Mouse (Mus musculus) adrenal gland, adult 8-10 months (tissue): ENCODE results near the gene D13Ertd608e. TPM values are rescaled to one million over a fixed set of nuclear protein-coding genes. Genes with fewer than 3 reads are reported as not detected.
"Not testable (repeated sequence)": the region's sequence is repeated elsewhere in the genome, so short reads cannot be mapped to it uniquely, and the experiment has no call there.

ENCODE experiments used
- DNase-seq: peaks from one replicate; pipeline ENCODE4 v3.0.0; 2022
- total RNA-seq, 4 experiments: library from RNA; stranded (reverse); gene quantifications; 2 replicates each; pipeline ENCODE4 v1.2.4; 2022

D13Ertd608e gene
- total RNA-seq = not detected

DNA sequence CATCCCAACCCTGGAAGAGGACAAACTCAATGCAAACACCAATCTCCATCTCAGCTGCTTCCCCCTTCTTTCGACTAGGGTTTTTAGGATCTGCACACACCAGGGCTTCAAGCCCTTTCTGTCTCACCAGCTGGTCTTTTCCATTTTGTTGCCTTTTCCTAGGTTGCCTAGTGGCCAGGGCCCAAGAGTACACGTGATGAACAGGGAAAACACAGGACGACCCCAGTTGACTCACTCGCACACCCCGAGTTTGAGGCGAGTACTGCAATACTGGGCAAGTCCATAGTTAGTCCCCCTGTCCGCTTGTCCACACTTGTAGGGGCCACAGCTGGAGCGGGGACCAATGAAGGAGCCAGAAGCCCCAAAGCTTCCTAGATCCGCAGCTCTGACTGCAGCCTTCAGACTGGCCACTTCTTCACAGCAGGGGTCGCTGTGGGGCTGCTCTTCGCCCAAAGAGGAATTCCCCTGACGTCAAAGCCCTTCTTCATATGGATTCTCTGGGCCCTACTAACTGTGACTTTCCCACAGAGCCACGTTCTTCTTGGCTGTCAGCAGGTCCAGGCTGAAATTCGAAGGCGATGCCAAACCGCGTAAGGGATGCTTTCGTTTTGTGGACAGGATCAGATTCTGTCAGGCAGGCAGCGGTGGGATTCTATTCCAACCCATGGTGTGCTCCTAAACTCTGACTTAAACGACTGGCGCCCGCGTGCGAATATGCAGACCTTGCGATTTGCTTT, at the start of gene D13Ertd608e:
Gene D13Ertd608e, plus strand, starts transcription at position 687 of the 737 bp plus-strand sequence.
- peak; percentile 17 for DNase-seq

DNA sequence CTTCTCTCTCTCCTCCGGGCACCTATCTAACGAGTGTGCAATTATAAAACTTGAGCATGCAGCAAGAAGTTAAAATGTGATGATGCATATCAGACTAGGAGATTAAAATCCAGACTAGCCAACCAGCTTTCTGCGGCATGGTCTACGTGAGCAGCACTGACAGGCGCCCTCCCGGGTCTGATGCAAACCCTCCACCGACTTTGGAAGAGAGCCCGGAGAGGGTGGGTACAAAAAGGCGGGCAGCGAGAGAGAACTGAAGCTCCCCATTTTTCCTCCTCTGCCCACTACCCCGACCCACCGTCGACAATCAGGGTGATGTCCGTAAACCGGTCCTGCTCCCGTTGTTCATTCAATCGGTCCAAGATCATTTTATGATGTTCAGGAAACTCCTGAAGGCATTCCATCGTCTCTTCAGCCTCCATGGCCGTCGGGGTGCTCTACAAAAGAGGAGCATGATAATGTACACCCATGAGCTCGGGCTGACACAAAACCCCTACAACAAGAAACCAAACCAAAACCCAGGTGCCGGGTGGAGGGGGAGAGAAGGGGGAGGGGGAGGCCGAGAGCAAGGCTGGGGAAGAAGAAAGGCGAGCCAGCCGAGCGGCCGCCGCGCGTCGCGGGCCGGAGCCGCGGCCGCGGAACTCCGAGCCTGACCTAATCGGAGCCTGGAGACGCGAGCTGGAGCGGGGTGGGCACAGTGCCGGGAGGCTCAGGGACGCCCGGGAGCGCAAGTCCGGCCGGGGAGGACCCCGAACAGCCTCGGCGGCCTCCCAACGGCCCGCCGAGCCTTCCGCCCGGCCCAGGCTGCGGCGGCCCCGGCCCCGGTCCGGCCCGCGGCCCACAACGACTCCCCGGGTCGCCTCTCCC, 45.7 kb upstream of the D13Ertd608e start:
- peak; percentile 60 for DNase-seq

DNA sequence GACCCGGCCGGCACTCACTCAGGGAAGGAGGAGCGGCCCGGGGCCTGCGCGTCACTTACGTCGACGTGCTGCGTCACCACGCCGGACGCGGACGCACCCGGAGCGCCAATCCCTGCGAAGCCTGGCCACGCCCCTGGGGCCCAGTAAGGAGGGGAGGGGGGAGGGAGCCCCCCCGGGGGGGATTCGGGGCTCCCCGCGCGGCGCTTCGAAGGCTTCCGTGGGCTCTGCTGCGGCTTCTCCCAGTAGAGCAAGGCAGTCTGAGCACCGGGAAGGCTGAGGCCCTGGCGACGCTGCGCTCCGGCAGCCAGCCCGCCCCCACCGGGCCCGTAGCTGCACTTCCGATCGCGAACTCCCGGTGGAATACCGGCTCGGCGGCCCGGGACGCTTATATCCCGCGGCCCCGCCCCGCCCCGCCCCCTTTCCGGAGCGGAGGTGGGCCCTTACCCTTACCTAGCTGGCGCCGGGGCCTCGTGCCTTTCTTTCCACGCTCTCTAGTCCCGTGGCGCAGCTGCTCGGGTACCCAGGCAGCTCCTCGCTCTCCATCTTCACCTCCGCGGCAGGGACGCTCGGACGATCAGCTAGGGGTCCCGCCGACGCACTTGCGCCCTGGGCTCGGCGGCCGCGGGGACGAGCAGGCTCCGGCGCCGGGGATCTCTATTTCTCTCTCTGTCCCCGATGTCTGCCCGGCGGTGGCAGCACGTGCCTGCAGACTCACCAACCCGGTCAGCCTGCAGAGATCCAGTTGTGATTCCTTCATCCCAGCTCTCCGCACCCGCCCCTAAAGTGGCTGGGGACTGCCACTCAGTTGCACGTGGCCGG, 44.8 kb upstream of the D13Ertd608e start, which contains the start of gene Zfp131:
Gene Zfp131, minus strand, starts transcription at position 129 of the 819 bp plus-strand sequence.
- peak; percentile 91 for DNase-seq

DNA sequence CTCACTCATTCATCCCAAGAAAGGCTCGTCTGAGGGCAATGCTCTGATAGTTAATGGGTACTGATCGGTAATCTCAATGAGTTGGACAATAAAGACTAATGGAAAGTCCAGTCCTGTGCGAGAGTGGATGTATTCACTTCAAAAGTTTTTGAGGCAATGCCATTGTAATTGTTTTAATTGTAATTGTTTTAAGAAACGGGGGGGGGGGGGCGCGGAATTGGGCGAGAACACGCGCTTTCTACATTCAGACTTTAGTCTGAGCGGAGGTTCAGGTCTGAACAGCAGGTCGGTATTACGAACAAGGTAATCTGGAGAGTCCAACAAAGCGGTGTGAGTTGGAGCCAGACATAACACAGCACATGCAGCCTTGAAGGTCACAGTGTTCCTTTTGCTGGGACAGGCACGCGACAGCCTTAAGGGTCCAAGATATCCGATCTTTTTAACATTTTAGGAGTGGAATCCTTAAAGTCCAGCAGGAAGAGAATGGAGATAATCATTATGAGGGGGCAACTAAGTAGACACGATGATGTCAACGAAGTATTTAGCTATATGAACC, 44.1 kb upstream of the D13Ertd608e start:
- no peak for DNase-seq

DNA sequence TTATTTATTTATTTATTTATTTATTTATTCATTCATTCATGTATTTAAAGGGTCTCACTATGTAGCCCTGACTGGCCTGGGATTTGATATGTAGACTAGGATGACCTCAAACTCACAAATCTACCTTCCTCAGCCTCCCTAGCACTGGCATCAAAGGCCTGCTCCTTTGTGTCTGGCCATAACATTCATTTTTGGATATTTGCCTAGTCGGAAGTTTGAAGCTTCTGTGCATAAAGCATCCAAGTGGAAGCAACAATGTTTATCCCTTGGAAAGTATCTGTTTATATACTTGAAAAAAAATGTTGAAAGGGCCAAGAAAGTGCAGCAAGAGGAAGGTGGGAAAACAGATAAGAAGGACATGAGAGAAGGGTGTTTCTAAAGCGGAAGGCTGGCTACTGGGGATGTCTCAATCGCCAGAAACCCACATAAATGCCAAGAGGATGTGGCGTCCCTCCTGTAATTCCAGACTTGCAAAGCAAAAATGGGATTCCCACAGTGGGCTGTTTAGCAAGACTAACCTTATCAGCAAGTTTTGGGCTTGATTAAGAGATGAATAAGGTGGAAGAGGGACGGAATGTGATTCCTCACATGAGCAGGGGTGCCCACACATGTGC, 42.9 kb upstream of the D13Ertd608e start:
- no peak for DNase-seq

DNA sequence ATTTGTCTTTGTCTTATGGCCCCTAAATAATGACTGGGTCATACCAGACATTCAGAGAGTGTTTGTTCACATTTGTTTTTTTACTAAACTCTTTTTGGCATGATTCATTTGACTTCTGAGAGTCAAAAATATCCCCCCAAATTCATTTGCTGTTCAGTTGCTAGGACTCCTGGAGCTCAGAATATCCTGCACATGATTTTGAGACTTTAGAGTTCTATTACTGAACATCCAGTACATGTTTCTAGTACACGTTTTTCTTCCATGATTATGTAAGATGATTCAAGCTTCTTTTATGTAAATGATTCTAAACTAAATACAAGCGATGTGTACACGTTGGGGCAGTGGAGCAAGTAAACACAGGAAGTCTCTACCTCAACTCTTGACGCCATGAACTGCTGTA, 38.1 kb upstream of the D13Ertd608e start:
- no peak for DNase-seq

DNA sequence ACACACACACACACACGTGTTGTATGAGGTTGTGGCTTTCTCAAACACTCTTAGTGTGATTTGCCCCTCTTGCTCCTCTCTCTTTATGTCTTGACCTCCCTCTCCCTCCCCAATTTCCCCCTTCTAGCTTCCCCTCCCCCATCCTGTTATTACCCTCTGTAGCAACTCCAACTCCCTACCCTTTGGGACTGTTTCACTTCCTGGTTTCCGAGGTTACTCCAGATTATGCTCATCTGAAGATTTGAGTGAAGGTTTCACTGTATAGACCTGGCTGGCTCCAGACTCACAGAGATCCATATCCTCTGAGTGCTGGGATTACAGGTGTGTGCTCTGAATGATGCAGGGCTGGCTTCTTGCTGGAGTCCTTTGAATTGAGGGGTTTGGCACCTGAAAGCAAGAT, 26.9 kb upstream of the D13Ertd608e start:
- no peak for DNase-seq

DNA sequence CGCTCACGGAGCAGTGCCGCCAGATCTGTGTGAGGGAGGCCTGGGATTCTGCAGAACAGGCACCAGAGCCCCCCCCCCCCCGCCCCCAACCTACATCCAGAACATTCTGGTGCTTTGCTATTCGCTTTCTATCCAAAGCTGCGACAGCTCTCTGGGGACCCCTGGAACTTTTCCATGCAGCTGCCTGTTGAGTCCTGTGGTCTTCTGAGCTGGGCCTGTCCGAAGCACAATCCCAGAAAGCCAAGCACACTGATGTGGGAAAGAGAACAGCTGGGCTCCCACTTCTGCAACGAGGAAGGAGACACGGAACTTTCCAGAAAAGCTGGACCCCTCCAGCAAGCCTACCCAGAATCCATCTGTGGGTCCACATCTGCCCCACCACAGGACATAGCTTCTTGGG, 25.8 kb upstream of the D13Ertd608e start:
- no peak for DNase-seq

DNA sequence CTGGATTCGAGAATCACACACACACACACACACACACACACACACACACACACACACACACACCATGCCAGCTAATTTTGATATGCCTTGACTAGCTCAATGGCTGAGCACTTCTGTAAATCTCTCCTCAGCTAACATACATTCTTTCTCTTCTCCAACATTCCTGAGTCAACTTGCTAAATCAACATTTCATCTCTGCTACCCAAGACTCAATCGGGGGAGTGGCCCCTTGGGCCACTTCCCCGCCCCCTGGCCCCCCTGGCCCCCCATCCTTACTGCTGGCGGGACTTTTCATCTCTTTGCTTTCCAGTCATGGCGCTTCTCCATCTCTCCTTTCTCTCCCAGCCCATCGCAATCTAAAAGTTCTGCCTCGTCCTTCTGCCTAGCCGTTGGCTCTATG, 19.0 kb upstream of the D13Ertd608e start:
- DNase-seq = no peak

DNA sequence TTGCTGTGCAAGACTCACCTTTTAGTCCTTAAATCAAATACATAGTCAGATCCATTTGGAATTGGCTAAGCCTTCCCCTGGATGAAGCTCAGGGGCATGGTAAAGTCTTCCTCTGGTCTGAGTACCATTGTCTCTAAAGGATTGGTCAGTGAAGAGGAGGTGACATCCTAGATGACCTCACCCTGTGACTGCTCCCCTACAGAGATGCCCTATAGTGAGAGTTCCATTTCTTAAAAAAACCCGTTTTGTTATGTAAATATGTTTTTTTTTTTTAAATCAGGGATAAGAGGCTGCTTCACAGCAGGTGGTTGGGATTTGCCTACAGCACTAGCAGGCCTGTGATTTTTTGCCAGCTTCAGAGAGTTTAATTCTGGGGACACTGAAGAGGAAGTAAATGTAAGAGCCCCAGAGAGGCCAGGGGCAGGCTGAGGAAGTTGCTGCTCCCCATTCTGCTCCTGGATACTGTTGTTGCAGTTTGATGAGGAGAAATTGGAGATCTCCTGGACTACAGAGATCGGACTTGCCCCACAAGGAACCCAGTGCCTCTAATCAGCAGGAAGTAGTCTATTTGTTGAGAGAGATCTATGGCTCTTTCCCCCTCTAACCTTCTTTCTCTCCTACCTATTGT, 18.1 kb upstream of the D13Ertd608e start:
- no peak for DNase-seq

DNA sequence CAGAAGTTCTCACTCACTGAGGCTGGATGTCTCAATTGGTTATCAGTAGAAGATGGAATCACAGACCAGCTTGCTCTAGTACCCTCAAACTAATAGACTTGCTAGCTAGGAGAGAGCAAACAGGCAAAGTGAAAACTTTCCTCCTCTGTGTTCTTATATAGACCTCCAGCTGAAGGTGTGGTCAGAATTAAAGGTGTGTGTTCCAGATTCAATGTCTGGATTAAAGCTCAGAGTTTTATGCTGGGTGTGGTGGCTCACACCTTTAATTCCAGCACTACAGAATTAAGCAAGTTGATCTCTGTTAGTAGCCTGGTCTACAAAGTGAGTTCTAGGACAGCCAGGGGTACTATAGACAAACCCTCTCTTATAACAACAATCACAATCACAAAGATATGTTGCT, 5.7 kb upstream of the D13Ertd608e start, which contains the start of gene AF067063:
Gene AF067063, minus strand, starts transcription at position 101 of the 400 bp plus-strand sequence.
- DNase-seq = not testable (repeated sequence)

DNA sequence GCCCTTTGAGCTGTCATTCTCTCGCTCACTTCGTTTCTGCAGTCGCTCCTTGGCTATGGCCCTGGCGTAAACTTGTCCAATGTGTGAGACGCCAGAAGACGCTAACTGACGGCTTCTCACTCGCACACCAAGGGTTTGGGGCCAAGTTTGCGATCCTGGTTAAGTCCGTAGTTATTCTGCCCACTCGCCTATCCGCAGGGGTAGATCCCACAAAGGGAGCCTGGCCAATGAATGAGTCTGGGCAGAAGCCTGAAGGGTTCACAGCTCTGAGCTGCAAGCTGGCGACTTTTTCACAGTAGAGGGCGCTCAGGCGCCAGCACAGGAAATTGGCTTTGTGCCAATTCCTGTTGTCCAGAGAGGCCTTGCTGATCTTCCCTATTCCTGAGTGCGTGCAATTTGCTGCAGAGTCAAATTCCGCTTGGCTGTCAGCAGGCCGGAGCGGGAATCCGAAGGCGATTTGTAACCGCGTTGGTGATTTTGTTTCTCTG, 562 bp downstream of the D13Ertd608e start:
- DNase-seq = peak; percentile 9

DNA sequence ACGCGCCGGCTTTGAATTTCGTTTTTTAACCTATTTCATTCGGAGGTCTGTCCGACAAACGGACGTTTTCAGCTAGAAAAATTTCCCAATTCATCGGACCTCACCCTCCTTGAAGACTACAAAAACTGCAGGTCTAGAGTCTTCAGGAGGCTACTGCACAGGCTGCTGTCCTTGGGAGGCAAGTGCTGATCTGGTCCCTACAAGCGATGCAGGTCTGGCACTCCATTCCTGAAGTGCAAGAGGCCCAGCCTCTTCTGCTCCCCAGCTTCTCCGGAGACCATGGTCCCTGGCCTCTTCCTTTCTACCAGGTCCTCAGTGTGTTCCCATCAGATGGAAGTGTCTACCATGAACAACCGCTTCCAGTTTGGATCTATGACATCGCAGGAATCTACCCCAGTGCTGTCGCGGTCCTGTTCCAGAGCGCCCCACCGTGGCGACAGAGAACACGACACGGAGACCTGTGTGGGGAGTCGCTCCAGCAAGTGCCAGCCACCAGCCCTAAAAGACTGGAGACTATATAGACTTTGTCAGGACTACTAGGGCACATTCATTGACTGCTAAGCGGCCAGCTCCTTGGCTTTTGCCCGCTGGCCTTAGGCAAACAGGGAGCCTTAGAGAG, 2.0 kb downstream of the D13Ertd608e start:
- peak; percentile 20 for DNase-seq

DNA sequence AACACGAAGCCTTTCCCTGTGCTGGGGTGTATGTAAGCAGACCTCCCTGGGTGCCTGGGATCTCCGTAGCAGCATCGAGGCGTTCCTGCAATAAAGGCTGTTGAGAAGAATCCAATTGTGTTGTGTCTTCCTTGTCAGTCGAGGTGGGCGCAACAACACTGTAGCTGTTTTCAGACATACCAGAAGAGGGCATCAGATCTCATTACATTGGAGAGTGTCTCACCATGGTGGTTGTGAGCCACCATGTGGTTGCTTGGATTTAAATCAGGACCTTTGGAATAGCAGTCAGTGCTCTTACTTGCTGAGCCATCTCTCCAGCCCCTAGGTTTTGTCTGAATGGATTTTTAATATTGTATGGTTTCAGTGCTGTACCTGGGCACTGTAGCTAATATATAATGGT, 4.2 kb downstream of the D13Ertd608e start:
- not testable (repeated sequence) for DNase-seq

DNA sequence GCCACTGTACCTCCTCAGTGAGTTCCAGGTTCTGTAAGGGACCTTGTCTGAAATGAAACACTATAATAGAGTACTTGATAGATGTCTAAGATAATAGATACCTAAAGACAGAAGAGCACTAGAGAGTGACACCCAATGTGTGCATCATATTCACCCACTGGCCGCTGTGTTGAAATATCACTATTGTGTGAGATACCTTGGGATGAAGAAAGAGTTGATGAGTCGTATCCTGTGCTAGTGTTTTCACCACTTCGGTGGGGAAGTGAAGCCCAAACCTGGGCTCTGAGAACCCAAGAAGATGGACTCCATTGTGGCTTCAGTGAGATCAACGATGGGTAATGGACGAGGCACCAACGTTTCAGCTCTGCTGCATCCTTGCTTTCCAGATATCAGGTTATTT, 26.6 kb downstream of the D13Ertd608e start:
- not testable (repeated sequence) for DNase-seq

DNA sequence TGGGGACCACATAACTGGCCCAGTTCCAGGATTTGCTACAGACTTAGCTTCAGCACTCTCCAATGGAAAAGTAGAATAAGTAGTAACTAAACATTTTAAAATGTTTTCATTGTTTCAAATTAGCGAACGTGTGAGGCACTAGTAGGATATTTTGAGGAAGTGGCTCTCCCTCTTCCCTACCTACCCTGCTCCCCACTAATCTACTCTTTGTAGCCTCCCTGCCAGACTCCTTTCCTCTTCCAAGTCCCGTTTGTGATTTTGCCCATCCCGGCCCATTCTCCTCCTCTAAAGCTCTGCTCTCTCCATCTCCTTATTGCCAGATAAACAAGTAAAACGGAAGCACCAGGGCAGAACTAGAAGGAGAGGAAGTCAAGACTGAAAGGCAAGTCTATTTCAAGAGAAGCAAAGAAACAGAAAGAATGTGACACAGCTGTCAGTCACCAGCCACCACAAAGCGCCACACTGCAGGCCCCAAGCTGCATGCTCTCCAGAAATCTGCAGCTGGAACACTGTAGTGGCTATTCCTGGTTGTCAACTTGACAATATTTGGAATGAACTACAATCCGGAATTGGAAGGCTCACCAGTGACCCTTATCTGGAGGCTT, 28.7 kb downstream of the D13Ertd608e start:
- DNase-seq = not testable (repeated sequence)

DNA sequence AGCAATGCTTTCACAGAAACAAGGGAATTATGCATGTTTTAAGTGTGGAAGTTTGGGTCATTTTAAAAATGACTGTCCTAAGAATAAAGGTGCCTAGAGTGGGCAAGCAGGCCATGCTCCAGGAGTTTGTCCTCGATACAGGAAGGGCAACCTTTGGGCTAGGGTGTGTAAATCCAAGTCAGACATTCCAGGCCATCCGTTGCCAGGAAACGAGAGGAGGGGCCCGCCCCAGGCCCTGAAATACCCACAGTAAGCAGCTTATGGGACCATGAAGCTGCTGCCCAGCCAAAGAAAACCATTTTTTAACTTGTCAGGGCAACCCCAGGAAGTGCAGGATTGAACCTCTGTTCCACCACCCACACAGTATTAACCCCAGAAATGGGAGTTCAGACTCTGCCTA, 51.1 kb downstream of the D13Ertd608e start:
- not testable (repeated sequence) for DNase-seq

DNA sequence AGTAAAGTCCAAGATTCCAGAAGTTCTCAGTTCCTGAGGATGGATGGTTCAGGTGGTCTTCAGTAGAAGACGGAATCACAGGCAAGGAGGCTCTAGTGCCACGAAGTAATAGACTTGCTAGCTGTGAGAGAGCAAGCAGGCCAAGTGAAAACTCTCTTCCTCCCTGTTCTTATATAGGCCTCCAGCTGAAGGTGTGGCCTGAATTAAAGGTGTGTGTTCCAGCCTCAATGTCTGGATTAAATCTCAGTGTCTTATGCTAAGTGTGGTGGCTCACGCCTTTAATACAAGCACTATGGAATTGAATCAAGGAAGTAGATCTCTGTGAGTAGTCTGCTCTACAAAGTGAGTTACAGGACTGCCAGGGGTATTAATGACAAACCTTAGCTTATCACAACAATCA, 58.9 kb downstream of the D13Ertd608e start, which contains the start of gene Tcstv1:
Gene Tcstv1, minus strand, starts transcription at position 101 of the 400 bp plus-strand sequence.
- DNase-seq = not testable (repeated sequence)
